Mouse (Mus musculus) gastrocnemius, postnatal 10 days (tissue): Measurements from ENCODE around the gene Olfr54. TPM values are rescaled to one million over a fixed set of nuclear protein-coding genes. Genes with fewer than 3 reads are reported as not detected.
"Not testable (repeated sequence)": the region's sequence is repeated elsewhere in the genome, so short reads cannot be mapped to it uniquely, and the experiment has no call there.

Experiments used
- DNase-seq: peaks from one replicate; pipeline ENCODE4 v3.0.0; 2021; ENCODE audit warnings: mixed read lengths
- long read RNA-seq, 2 experiments: library from polyadenylated mRNA; stranded (forward); transcript quantifications; one replicate each; pipeline ENCODE4 v2.0.0; 2021
- total RNA-seq, 2 experiments: library from RNA; stranded (reverse); gene quantifications; 2 replicates each; pipeline ENCODE4 v1.2.3; 2021

Olfr54 gene
- not detected for total RNA-seq
- long read RNA-seq, experiment 1: 0 reads
- long read RNA-seq, experiment 2: 0 reads

- no peak for DNase-seq
These were observed at the start of gene Olfr54 for GRCm38 (mm10) chr11:51013936-51014335. Gene Olfr54 (plus strand): TSS chr11:51014236.

- DNase-seq: no peak
These were observed 49.1 kb upstream of the Olfr54 start for GRCm38 (mm10) chr11:50964886-50965285.

- no peak for DNase-seq
These were observed 47.8 kb upstream of the Olfr54 start, which contains the start of gene Olfr1378 for GRCm38 (mm10) chr11:50966230-50966629. Gene Olfr1378 (plus strand): TSS chr11:50966530.

- no peak for DNase-seq
These were observed 36.8 kb upstream of the Olfr54 start for GRCm38 (mm10) chr11:50977216-50977615.

GRCm38 (mm10) chr11:50981667-50982066 is 32.4 kb upstream of the Olfr54 start, which contains the start of gene Olfr1377:
Gene Olfr1377 (plus strand): TSS chr11:50981967.
- no peak for DNase-seq

- DNase-seq: no peak
These were observed 10.7 kb upstream of the Olfr54 start, which contains the start of gene Olfr51 for GRCm38 (mm10) chr11:51003296-51003695. Gene Olfr51 (plus strand): TSS chr11:51003596.

- peak; percentile 9 for DNase-seq
These were observed 2.2 kb upstream of the Olfr54 start for GRCm38 (mm10) chr11:51011821-51012220.

GRCm38 (mm10) chr11:51016341-51016740 is 2.3 kb downstream of the Olfr54 start:
- DNase-seq: no peak

- DNase-seq: not testable (repeated sequence)
These were observed 12.8 kb downstream of the Olfr54 start for GRCm38 (mm10) chr11:51026811-51027210.

- DNase-seq: not testable (repeated sequence)
These were observed 15.3 kb downstream of the Olfr54 start for GRCm38 (mm10) chr11:51029381-51029780.

GRCm38 (mm10) chr11:51030225-51030624 is 16.2 kb downstream of the Olfr54 start:
- no peak for DNase-seq

- DNase-seq: no peak
These were observed 18.8 kb downstream of the Olfr54 start for GRCm38 (mm10) chr11:51032851-51033250.

- not testable (repeated sequence) for DNase-seq
These were observed 20.1 kb downstream of the Olfr54 start for GRCm38 (mm10) chr11:51034141-51034540.

GRCm38 (mm10) chr11:51035951-51036350 is 21.9 kb downstream of the Olfr54 start:
- DNase-seq: no peak

GRCm38 (mm10) chr11:51044776-51045175 is 30.7 kb downstream of the Olfr54 start:
- not testable (repeated sequence) for DNase-seq

- DNase-seq: not testable (repeated sequence)
These were observed 33.8 kb downstream of the Olfr54 start, which contains the start of gene Olfr1375 for GRCm38 (mm10) chr11:51047809-51048208. Gene Olfr1375 (plus strand): TSS chr11:51048109.

- no peak for DNase-seq
These were observed 37.6 kb downstream of the Olfr54 start for GRCm38 (mm10) chr11:51051678-51052077.

- no peak for DNase-seq
These were observed 39.2 kb downstream of the Olfr54 start for GRCm38 (mm10) chr11:51053230-51053629.

GRCm38 (mm10) chr11:51059151-51059571 is 45.1 kb downstream of the Olfr54 start, which contains the start of gene Zfp354a:
Gene Zfp354a (plus strand): TSS chr11:51059257.
- peak; percentile 68 for DNase-seq

GRCm38 (mm10) chr11:51059640-51060039 is 45.6 kb downstream of the Olfr54 start:
- no peak for DNase-seq

- no peak for DNase-seq
These were observed 46.9 kb downstream of the Olfr54 start for GRCm38 (mm10) chr11:51060981-51061380.

GRCm38 (mm10) chr11:51063276-51063675 is 49.2 kb downstream of the Olfr54 start:
- DNase-seq: no peak

GRCm38 (mm10) chr11:51063841-51064240 is 49.8 kb downstream of the Olfr54 start:
- no peak for DNase-seq
